Mouse (Mus musculus) myocyte (in vitro differentiated cells): ENCODE measurements around the gene Isl1. TPM values are rescaled to one million over a fixed set of nuclear protein-coding genes. Genes with fewer than 3 reads are reported as not detected.

ENCODE experiments used
- H3K27me3 ChIP-seq: one replicate; pipeline ENCODE4 v1.6.1; 2011; ENCODE audit not compliant: control insufficient read depth, insufficient read depth, insufficient read length
- H3K36me3 ChIP-seq: one replicate; pipeline ENCODE4 v1.6.1; 2011; ENCODE audit not compliant: control insufficient read depth, insufficient read depth
- H3K4me2 ChIP-seq: one replicate; pipeline ENCODE4 v1.6.1; 2011; ENCODE audit warnings: low read depth, control low read depth
- H3K4me3 ChIP-seq: one replicate; pipeline ENCODE4 v1.5.1; 2011; ENCODE audit warnings: mild to moderate bottlenecking, control low read depth, moderate library complexity
- H3K79me2 ChIP-seq: one replicate; pipeline ENCODE4 v1.6.1; 2011; ENCODE audit not compliant: control insufficient read depth, insufficient read depth
- H3ac ChIP-seq: one replicate; pipeline ENCODE4 v1.6.1; 2011; ENCODE audit not compliant: control insufficient read depth, insufficient read length
- CEBPB ChIP-seq: IDR thresholded peaks from 2 replicates; pipeline ENCODE4 v1.6.1; 2011; ENCODE audit warnings: mild to moderate bottlenecking, moderate library complexity; ENCODE audit not compliant: poor library complexity, insufficient read depth, severe bottlenecking
- E2F4 ChIP-seq: IDR thresholded peaks from one replicate; pipeline ENCODE4 v1.6.1; 2011; ENCODE audit warnings: mild to moderate bottlenecking, control low read depth, moderate library complexity; ENCODE audit not compliant: insufficient read depth
- MYOD1 ChIP-seq, 3 experiments: IDR thresholded peaks; one replicate each; pipeline ENCODE4 v1.6.1; 2011; ENCODE audit warnings: control low read depth in 2 of 3, low read depth in 2 of 3, mild to moderate bottlenecking in 2 of 3, moderate library complexity in 1 of 3; ENCODE audit not compliant: insufficient read length in 2 of 3, control insufficient read depth in 1 of 3
- MYOG ChIP-seq, 3 experiments: IDR thresholded peaks; one replicate each; pipeline ENCODE4 v1.6.1; 2011; ENCODE audit warnings: control low read depth in 2 of 3, low read depth in 2 of 3, mild to moderate bottlenecking in 2 of 3; ENCODE audit not compliant: insufficient read length in 2 of 3, control insufficient read depth in 1 of 3, insufficient read depth in 1 of 3
- POLR2A ChIP-seq: IDR thresholded peaks from one replicate; pipeline ENCODE4 v1.6.1; 2011; ENCODE audit warnings: low read depth, mild to moderate bottlenecking, control low read depth, moderate library complexity; ENCODE audit not compliant: insufficient read length
- REST ChIP-seq: IDR thresholded peaks from one replicate; pipeline ENCODE4 v1.6.1; 2011; ENCODE audit warnings: mild to moderate bottlenecking, control low read depth, moderate library complexity; ENCODE audit not compliant: insufficient read depth, insufficient read length
- SRF ChIP-seq: IDR thresholded peaks from one replicate; pipeline ENCODE4 v1.6.1; 2011; ENCODE audit warnings: low read depth; ENCODE audit not compliant: control insufficient read depth, insufficient read length
- TCF12 ChIP-seq: IDR thresholded peaks from one replicate; pipeline ENCODE4 v1.6.1; 2011; ENCODE audit warnings: mild to moderate bottlenecking, control low read depth; ENCODE audit not compliant: poor library complexity, insufficient read depth, severe bottlenecking
- TCF3 ChIP-seq: IDR thresholded peaks from one replicate; pipeline ENCODE4 v1.6.1; 2011; ENCODE audit warnings: low read depth, control low read depth; ENCODE audit not compliant: insufficient read length
- polyA plus RNA-seq: library from polyadenylated mRNA; unstranded; fragments of >200 nt; fragmentation: generic; extraction: Trizol; gene quantifications from one replicate; pipeline ENCODE4 v1.2.1, GENCODE M21; 2012; ENCODE audit warnings: missing spikeins

Isl1 gene
- polyA plus RNA-seq, 1 experiment, result 3.0 TPM

DNA sequence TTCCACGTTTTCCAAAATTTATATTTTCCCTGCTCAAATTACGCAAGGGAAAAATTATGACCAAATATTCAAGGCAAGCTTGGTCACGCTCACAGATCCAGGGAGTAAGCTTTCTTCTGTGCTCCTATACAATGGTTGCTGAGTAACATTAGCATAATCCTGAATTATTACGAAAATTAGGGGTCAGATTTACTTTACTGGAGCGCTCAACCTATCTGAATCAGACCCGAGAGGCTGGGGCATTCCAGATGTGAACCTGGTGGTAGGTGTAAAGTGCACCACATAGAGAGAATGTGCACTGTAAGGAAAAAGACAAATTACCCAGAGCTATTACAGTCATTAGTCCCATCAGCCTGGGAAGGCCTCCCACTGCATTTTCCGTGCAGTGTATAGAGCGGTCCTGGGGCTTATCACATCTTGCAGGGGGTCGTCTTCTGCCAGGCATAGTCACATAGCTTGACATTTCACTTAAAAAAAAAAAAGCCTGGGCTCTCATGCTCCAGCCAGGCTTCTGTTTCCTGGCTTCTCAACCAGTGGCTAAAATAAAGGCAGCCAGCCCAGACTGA is 30.2 kb downstream of the Isl1 start:
- Histone ChIP-seq H3ac (no peak overlapping the region), H3K4me3 (no peak overlapping the region), H3K36me3 (no peaks in the 10 kb centered on the region), H3K27me3 (no peaks in the 10 kb centered on the region), H3K79me2 (no peaks in the 10 kb centered on the region), H3K4me2 (no peak overlapping the region)
- TF ChIP-seq E2F4, result no peak
- no peak for TF ChIP-seq POLR2A
- TF ChIP-seq MYOG (IDR thresholded peaks at IDR 0.05; ENCODE audit: control insufficient read depth in 1 of 3, insufficient read depth in 1 of 3, insufficient read length in 2 of 3, low read depth in 2 of 3), result no peak
- TF ChIP-seq REST, result no peak
- no peak for TF ChIP-seq CEBPB
- TF ChIP-seq TCF12, result no peak
- no peak for TF ChIP-seq TCF3
- TF ChIP-seq MYOD1 (IDR thresholded peaks at IDR 0.05; ENCODE audit: control insufficient read depth in 1 of 3, insufficient read length in 2 of 3, low read depth in 2 of 3), result no peak
- TF ChIP-seq SRF, result no peak
